Mouse (Mus musculus): Measurements from ENCODE around the gene Spata25.

DNA sequence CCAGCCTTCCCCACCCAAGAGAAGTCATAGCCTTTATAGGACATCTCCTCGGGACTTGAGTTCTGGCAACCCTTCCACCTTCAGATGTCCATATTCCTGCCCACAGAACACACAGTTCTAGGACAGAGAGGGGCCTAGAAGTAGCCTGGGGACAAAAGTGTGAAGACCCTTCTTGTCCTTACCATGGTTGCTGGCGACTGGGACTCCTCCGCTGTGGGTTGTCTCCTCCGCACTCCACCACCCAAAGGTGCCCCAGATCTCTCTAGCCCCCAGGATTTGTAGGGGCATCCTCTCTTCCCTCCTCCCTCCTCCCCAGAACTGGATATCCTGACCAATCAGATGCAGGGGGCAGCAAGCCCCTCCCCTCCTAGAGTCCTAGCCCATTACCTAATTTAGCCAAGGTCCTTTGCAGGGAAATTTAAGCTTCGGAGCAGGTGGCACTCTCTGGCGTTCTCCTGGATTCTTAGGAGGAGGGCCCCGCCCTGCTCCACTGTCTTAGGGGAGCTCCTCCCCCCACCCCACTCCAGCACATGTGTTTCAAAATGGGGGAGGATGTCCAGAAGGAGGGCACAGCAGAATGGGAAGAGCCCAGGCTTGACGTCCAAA lies 48.8 kb downstream of the Spata25 start, which contains the start of gene Tnnc2:
- no peak for TF ChIP-seq POLR2A (IDR thresholded peaks at IDR 0.05; ENCODE audit: borderline replicate concordance, control insufficient read depth, low read depth, low read length)
- no peak for TF ChIP-seq CTCF (IDR thresholded peaks at IDR 0.05; ENCODE audit: control insufficient read depth, insufficient read depth, low read length)

All from bone marrow, adult 2 months (tissue).